Mouse (Mus musculus) olfactory bulb, adult 2 months (tissue): ENCODE measurements around the gene Olfr522. TPM values are rescaled to one million over a fixed set of nuclear protein-coding genes. Genes with fewer than 3 reads are reported as not detected.
"Not testable (repeated sequence)": the region's sequence is repeated elsewhere in the genome, so short reads cannot be mapped to it uniquely, and the experiment has no call there.

Experiments used
- H3K27ac ChIP-seq: fragments of 200-500 bp; 2 replicates; pipeline ENCODE4 v1.5.1; 2012; ENCODE audit warnings: low read depth, low read length; ENCODE audit not compliant: insufficient read depth
- H3K4me1 ChIP-seq: fragments of 200-500 bp; 2 replicates; pipeline ENCODE4 v1.6.1; 2012; ENCODE audit warnings: low read length; ENCODE audit not compliant: control insufficient read depth, insufficient read depth
- H3K4me3 ChIP-seq: fragments of 200-500 bp; 2 replicates; pipeline ENCODE4 v1.5.1; 2012; ENCODE audit warnings: mild to moderate bottlenecking, low read depth, low read length, moderate library complexity; ENCODE audit not compliant: insufficient read depth
- CTCF ChIP-seq: fragments of 200-500 bp; IDR thresholded peaks from 2 replicates; pipeline ENCODE4 v1.5.1; 2012; ENCODE audit warnings: low read depth, mild to moderate bottlenecking, low read length, moderate library complexity; ENCODE audit not compliant: insufficient read depth
- POLR2A ChIP-seq: fragments of 200-500 bp; IDR thresholded peaks from 2 replicates; pipeline ENCODE4 v1.6.1; 2012; ENCODE audit warnings: mild to moderate bottlenecking, low read depth, low read length, moderate library complexity; ENCODE audit not compliant: insufficient read depth
- WGBS: fragments of 180-500 bp; shearing (Covaris S2); methylation state at CpG from one replicate; pipeline ENCODE4 v1.1.7; 2018; 5-methylcytosine and 5-hydroxymethylcytosine counted together
- polyA plus RNA-seq: library from polyadenylated mRNA; stranded (reverse); fragments of >200 nt; gene quantifications from 2 replicates; pipeline ENCODE4 v1.2.4, GENCODE M21; 2012; ENCODE audit warnings: low replicate concordance; ENCODE audit not compliant: missing spikeins, insufficient read depth, insufficient read length

Olfr522 gene
- polyA plus RNA-seq, 1 experiment, result not detected

DNA sequence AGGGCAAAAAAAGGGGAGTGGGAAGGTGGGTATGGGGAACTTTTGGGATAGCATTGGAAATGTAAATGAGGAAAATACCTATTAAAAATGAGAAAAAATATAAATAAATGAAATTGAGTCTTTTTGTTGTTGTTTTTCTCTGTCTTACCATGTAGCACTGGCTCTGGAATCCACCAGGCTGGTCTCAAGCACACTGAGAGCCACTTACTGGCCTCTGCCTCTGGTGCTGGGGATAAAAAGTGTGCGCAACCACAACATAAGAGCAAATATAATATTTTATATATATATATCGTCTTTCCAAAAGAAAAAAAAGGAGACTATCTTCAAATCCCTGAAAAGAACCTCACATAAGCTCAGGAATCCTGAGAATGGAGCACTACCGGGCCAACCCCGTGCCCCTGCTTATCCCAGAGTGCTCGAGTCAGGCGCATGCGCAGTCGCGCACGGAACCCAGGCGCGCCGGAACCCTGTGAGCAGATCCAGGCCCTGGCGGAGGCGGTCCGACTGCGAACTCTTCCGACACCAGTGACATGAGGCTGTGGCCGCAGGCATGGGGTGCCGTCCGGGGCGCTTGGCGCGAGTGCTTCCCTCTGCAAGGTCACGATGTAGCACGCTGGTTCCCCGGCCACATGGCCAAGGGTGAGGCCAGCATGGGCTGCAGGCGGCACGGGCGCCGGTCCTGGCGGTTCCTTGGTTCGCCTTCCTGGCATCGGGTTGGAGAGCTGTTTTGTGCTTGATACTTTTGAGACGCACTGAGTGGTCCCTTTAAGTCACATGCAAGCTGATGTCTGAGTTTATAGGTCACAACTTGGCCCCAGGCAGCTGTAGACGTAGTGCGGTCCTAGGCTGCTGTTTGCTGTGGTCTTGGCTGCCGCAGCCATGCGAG lies 27.2 kb downstream of the Olfr522 start, which contains the start of gene Mtg1:
Mtg1 (plus strand) TSS at position 430 of the 886 bp plus-strand sequence.
- TF ChIP-seq CTCF, result no peak
- peak; percentile 74 for TF ChIP-seq POLR2A
- Histone ChIP-seq H3K4me1 (no peaks in the 10 kb centered on the region), H3K27ac (peak within 1 kb of the TSS; percentile 85), H3K4me3 (peak within 1 kb of the TSS; percentile 98)
- 2% methylated on average over 39 of the region's 39 CpGs for WGBS

DNA sequence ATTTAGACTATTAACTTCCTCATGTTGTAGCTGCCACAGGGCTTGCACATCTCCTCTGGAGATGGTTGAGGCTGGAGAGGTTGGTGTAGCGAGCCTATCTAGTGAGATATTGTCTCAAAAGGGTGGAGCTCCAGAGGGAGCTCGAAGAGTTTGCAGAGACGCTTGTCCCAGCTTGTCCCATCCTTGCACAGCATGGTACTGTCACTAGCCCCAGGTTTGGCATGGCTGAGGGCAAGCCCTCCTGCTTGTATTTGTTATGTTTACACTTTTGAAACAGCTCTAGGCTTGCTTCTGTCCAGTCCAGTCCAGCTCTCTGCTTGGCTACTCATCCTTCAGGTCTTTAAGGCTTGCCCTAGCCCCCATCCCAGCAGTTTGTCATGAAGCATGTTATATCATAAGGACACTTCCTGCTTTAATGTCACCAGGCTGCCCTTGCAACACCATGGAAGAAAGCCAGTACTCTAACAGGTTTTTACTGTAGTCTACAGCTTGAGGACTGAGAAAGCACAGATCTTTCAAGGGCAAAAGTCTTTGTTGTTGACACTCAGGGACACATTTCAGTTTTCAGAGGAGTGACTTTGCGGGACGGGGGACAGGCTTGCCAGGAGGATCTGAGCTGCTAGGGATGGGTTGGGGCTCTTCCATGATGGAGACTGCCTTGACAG lies 29.3 kb downstream of the Olfr522 start:
- Histone ChIP-seq H3K27ac (no peak overlapping the region), H3K4me3 (no peak overlapping the region), H3K4me1 (no peaks in the 10 kb centered on the region)
- TF ChIP-seq POLR2A, result no peak
- no peak for TF ChIP-seq CTCF
- WGBS, result 87% methylated on average over 5 of the region's 5 CpGs

DNA sequence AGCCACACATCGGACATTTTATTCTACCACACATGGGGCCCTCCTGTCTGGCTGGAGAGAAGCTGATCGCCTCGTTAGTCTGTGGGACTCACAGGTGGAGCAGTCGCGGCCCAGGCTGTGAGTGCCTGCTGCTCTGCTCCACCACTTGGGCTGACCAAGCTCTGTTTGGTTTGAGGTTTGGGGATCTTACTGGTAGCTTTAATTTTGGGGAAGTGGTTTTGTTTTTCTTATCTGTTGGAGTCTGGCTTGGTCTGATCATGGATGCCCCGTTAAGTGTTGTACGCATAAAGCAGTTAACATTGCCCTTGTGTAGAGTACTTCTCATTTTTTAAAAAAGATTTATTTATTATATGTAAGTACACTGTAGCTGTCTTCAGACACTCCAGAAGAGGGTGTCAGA lies 30.5 kb downstream of the Olfr522 start:
- H3K4me1 ChIP-seq, H3K4me3 ChIP-seq, H3K27ac ChIP-seq: not testable (repeated sequence)
- 85% methylated on average over 7 of the region's 7 CpGs for WGBS

DNA sequence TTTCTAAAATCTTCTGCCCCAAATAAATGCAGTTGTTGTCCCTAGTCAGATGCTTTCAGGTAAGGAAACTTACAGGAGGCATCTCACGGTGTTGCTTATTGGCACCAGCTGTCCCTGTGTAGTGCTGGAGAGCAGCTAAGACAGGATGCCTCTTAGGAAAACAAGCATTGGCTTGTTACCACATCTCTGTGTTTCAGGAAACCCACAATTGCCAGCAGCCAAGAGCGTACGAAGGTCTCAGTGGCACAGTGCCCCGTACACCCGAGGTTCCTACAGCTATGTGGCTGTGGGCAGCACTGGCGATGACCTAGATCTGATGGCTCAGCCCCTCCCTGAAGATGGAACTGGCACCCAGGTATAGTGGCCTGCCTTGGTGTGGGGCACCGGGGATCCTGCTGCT lies 32.4 kb downstream of the Olfr522 start:
- H3K4me1 ChIP-seq, H3K27ac ChIP-seq, H3K4me3 ChIP-seq: not testable (repeated sequence)
- WGBS, result 88% methylated on average over 7 of the region's 7 CpGs

DNA sequence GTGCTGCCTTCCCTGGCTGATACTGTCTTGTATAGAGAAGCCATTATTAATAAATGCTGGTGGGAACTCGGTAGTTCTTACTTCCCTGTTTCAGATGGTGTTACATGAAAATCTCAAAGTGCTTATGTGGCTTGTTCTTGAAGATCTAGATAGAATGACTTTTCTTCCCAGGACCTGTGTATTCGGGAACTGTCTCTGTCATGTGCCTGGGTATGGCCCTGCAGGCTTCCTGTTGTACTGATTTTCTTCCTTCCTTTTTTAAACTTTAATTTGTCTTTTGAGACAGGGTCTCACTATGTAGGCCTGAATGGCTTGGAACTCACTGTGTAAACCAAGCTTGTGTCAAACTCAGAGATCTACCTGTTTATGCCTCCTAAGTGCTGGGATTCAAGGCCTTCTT lies 36.7 kb downstream of the Olfr522 start:
- Histone ChIP-seq H3K4me3 (no peak overlapping the region), H3K27ac (no peak overlapping the region), H3K4me1 (0 out of 2 replicates have a peak, but pooled peaks cover 5% of the 10 kb centered on the region)
- 83% methylated on average over 2 of the region's 2 CpGs for WGBS
- TF ChIP-seq POLR2A (no peak), CTCF (no peak)

DNA sequence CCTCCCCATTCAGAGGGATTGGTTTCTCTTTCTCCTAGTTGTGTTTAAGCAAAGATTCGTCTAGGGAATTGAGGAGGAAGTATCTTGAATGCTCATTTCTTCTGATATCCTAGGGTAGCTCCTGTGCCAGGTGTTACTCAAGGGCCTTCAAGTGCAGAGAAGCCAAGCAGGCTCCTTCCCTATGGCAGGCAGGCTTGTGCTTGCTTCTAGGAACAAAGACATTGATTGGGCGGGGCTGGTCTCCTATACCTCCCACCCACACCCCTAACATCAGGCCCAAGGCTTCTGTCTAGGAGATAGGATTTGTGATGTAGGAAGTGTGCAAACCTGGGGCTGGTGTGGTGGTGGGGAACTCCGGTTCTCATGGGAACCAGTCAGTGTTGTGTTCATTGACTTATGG lies 37.6 kb downstream of the Olfr522 start:
- Histone ChIP-seq H3K4me3 (no peak overlapping the region), H3K4me1 (0 out of 2 replicates have a peak, but pooled peaks cover 5% of the 10 kb centered on the region), H3K27ac (no peak overlapping the region)
- 91% methylated on average over 3 of the region's 3 CpGs for WGBS
- TF ChIP-seq CTCF (no peak), POLR2A (no peak)

DNA sequence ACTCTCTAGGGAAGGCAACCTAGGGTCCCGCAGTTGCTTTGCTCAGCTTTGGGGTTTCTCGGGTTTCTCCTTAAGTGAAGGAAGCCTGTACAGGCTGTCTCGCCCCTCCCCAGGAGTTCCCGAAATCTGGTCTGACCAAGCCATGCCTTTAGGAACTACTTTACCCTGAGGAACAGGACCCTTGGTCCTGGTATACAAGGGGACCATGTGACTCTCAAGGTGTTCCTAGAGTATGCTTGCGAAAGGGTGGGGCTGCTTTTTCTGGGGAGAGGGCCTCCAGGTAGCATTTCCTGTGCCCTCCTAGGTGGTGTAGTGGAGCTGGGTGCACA lies 38.6 kb downstream of the Olfr522 start:
- 0 out of 2 replicates have a peak, but pooled peaks cover 5% of the 10 kb centered on the region for H3K4me1 ChIP-seq
- no peak overlapping the region for H3K27ac ChIP-seq
- no peak for TF ChIP-seq POLR2A
- no peak for TF ChIP-seq CTCF
- peak overlapping the region; percentile 62 for H3K4me3 ChIP-seq
- 8% methylated on average over 5 of the region's 5 CpGs for WGBS

DNA sequence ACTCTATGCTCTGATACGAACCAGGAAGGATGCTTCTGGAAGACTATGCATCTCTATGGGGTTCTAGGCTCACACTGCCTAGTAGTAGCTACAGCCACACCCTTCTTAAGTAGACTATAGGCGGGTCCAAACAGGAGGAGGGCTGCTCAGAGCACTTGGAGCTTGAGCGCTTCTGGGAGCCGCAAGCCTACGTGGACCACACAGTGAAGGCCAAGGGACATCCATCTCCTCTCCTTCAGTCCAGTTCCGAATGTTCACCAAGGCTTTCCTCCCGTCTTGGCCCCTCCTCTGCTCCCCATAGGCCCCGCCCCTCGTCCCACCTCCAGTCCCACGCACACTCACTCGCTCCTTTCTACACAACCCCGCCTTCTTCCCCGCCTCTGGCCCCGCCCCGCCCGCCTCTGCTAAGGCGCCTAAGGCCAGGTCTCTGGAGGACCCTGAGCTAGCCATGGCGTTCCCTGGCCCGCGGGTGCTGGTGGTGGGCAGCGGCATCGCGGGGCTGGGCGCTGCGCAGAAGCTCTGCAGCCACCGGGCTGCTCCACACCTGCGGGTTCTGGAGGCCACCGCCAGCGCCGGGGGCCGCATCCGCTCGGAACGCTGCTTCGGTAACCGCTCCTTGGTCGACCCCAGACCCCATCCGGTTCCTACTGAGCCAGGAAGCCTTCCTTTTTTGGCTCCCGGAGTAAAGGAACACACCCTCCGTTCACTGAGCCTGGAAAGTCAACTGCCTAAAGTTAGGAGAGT lies 39.1 kb downstream of the Olfr522 start:
- TF ChIP-seq POLR2A (no peak), CTCF (no peak)
- peak overlapping the region; percentile 62 for H3K4me3 ChIP-seq
- 1% methylated on average over 40 of the region's 40 CpGs for WGBS
- 0 out of 2 replicates have a peak, but pooled peaks cover 5% of the 10 kb centered on the region for H3K4me1 ChIP-seq
- no peak overlapping the region for H3K27ac ChIP-seq

DNA sequence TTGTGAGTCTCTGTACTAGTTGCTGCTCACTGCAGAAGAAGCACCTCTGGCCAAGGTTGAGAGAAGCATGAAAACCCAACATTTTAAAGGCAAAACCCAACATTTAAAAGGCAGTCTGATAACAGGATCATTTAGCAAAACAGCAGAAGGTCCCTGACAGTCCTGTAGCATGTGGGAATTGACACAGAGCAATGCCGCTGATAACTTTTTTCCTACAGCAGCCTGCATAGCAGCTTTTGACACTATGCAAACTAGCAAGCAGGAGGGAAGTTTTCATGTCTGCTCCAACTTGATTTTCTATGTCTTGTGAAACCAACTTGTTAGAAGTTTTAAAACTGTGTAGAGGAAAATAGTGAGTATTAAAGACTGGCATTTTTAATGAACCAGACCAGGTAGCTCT lies 40.2 kb downstream of the Olfr522 start:
- Histone ChIP-seq H3K4me3 (no peak overlapping the region), H3K4me1 (0 out of 2 replicates have a peak, but pooled peaks cover 5% of the 10 kb centered on the region), H3K27ac (no peak overlapping the region)
- 91% methylated on average over 1 of the region's 1 CpGs for WGBS
- TF ChIP-seq CTCF (no peak), POLR2A (no peak)
